Mouse (Mus musculus) thymus, adult 2 months (tissue): ENCODE measurements around the gene Rpl27. TPM values are rescaled to one million over a fixed set of nuclear protein-coding genes. Genes with fewer than 3 reads are reported as not detected.
"Not testable (repeated sequence)": the region's sequence is repeated elsewhere in the genome, so short reads cannot be mapped to it uniquely, and the experiment has no call there.

Experiments
- DNase-seq: peaks from one replicate; pipeline ENCODE4 v3.0.0; 2021
- H3K27ac ChIP-seq: fragments of 200-500 bp; 2 replicates; pipeline ENCODE4 v1.5.1; 2012; ENCODE audit warnings: low read length, control low read depth; ENCODE audit not compliant: control insufficient read depth, insufficient read depth
- H3K27me3 ChIP-seq: fragments of 200-500 bp; 2 replicates; pipeline ENCODE4 v1.6.1; 2012; ENCODE audit warnings: mild to moderate bottlenecking, low read length, moderate library complexity, mixed read lengths; ENCODE audit not compliant: control insufficient read depth, insufficient read depth
- H3K36me3 ChIP-seq: fragments of 200-500 bp; 2 replicates; pipeline ENCODE4 v1.6.1; 2012; ENCODE audit warnings: mild to moderate bottlenecking, low read length, moderate library complexity; ENCODE audit not compliant: control insufficient read depth, insufficient read depth
- H3K4me1 ChIP-seq: fragments of 200-500 bp; replicated peaks from 2 replicates; pipeline ENCODE4 v1.6.1; 2012; ENCODE audit warnings: low read length; ENCODE audit not compliant: control insufficient read depth, insufficient read depth
- H3K4me3 ChIP-seq: fragments of 200-500 bp; 2 replicates; pipeline ENCODE4 v1.5.1; 2012; ENCODE audit warnings: mild to moderate bottlenecking, low read length, control low read depth, moderate library complexity; ENCODE audit not compliant: control insufficient read depth, insufficient read depth
- CTCF ChIP-seq: fragments of 200-500 bp; IDR thresholded peaks from 2 replicates; pipeline ENCODE4 v1.5.1; 2012; ENCODE audit warnings: mild to moderate bottlenecking, control low read depth, low read length, moderate library complexity, borderline replicate concordance; ENCODE audit not compliant: control insufficient read depth, poor library complexity, insufficient read depth; ENCODE audit errors: extremely low read depth
- POLR2A ChIP-seq: fragments of 200-500 bp; IDR thresholded peaks from 2 replicates; pipeline ENCODE4 v1.6.1; 2012; ENCODE audit warnings: mild to moderate bottlenecking, low read length, control low read depth, moderate library complexity; ENCODE audit not compliant: control insufficient read depth, poor library complexity, insufficient read depth; ENCODE audit errors: extremely low read depth
- WGBS: fragments of 180-500 bp; shearing (Covaris S2); methylation state at CpG from one replicate; pipeline ENCODE4 v1.1.7; 2018; 5-methylcytosine and 5-hydroxymethylcytosine counted together
- polyA plus RNA-seq: library from polyadenylated mRNA; depleted of rRNA; stranded (reverse); fragments of >200 nt; gene quantifications from 2 replicates; pipeline ENCODE4 v1.2.3, GENCODE M21; 2012

Rpl27 gene
- polyA plus RNA-seq, 1 experiment, result 730 TPM

DNA sequence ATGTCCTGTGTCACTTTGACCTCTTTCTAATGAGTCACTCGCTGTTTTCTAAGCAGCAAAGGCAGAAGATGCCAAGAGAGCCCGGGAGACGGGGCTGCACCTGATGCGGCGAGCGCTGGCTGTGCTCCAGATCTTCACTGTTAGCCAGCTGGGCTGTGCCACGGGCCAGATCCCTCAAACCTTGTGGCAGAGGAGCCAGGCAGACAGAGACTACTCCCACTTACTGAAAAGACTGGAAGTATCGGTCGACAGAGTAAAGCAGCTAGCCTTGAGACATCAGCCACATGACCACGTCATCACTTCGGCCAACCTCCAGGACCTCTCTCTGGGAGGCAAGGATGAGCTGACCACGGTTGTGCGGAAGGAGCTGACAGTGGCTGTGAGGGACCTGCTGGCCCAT lies 8.7 kb upstream of the Rpl27 start:
- Histone ChIP-seq H3K4me3 (no peak overlapping the region), H3K27ac (no peak overlapping the region), H3K36me3 (peaks cover 20% of the 10 kb centered on the region), H3K27me3 (no peaks in the 10 kb centered on the region), H3K4me1 (peaks cover 2% of the 10 kb centered on the region; the same call in 1 of the 2 replicates)
- WGBS, result 95% methylated on average over 13 of the region's 13 CpGs
- TF ChIP-seq POLR2A, result no peak
- TF ChIP-seq CTCF, result no peak
- DNase-seq, result no peak

DNA sequence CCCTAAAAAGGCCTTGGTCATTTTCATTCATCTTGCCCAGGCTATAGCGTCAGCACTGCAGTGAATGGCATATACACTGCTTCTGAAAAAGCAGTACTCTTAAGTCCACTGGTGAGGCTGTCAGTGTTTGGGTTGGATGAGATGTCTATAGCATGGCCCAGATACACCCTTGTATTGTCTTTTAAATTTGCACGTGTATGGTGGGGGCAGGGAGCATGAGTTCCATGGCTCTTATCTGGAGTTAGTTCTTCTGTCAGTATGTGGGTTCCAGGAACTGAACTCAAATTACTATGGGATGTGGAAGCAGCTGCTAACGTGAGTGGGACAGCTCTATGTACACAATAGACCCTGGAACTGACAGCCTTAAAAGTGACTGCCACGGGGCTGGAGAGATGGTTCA lies 6.3 kb upstream of the Rpl27 start:
- no peak for DNase-seq
- Histone ChIP-seq H3K4me3 (no peak overlapping the region), H3K27me3 (no peaks in the 10 kb centered on the region), H3K4me1 (peaks cover 2% of the 10 kb centered on the region; the same call in 1 of the 2 replicates), H3K36me3 (peaks cover 15% of the 10 kb centered on the region), H3K27ac (no peak overlapping the region)
- TF ChIP-seq CTCF, result no peak
- no peak for TF ChIP-seq POLR2A
- 94% methylated on average over 4 of the region's 4 CpGs for WGBS

DNA sequence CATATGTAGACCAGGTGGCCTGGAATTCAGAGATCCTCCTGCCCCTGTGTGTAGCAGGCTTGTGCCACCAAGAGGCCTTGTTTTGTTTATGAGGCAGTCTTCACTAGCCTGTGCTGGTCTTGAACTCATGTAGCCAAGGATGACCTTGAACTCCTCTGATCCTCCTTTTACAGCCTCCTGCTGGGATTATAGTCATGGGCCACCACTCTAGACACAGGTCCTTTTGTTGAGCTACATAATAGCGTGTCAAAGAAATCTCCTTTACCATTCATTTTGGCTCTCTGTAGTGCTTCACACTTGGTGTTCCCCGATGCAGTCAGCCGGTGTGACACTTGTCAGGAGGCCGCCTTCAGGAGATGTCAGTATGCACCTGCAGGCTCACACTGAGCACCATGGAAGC lies 5.2 kb upstream of the Rpl27 start:
- WGBS, result 95% methylated on average over 4 of the region's 4 CpGs
- peaks cover 10% of the 10 kb centered on the region for H3K36me3 ChIP-seq
- H3K4me1 ChIP-seq, result peaks cover 2% of the 10 kb centered on the region; the same call in 1 of the 2 replicates
- no peaks in the 10 kb centered on the region for H3K27me3 ChIP-seq
- TF ChIP-seq POLR2A (no peak), CTCF (no peak)
- H3K27ac ChIP-seq, result no peak overlapping the region
- no peak overlapping the region for H3K4me3 ChIP-seq
- no peak for DNase-seq

DNA sequence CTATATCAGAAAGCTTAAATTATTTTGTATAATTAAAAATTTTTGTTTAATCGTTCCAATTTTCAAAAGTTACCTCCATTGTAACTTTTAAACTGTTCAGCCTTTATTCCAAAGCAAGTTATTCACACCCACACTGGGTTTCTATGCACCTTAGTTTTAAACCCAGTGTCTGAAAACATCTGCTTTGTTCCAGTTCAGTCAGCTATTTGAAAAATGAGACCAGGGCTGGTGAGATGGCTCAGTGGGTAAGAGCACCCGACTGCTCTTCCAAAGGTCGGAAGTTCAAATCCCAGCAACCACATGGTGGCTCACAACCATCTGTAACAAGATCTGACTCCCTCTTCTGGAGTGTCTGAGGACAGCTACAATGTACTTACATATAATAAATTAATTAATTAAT lies 4.1 kb upstream of the Rpl27 start:
- WGBS, result 66% methylated on average over 3 of the region's 3 CpGs
- not testable (repeated sequence) for H3K4me1 ChIP-seq, H3K27me3 ChIP-seq, H3K36me3 ChIP-seq, DNase-seq, H3K27ac ChIP-seq, H3K4me3 ChIP-seq

DNA sequence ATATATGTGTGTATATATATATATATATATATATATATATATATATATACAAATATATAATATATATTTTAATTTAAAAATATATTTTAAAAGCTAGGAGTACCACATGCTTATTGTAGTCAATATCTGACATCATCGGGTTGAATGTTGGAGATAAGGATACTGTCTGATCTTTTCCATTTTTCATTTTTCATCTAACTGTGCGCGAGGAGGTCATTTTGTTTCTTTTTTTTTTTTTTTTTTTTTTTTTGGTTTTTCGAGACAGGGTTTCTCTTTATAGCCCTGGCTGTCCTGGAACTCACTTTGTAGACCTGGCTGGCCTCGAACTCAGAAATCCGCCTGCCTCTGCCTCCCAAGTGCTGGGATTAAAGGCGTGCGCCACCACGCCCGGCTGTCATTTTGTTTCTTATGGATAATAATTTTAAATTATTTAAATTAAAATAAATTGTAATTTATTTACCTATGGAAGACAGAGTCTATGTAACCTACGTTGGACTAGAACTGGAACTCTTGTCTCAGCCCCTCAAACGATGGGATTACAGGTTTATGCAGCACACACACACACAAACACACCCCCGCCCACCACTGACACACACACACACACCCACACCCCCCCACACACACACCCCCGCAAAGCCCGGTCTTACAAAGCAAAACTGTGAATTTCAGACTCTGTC lies 510 bp upstream of the Rpl27 start:
- not testable (repeated sequence) for H3K27me3 ChIP-seq, H3K4me1 ChIP-seq, DNase-seq, H3K27ac ChIP-seq, H3K4me3 ChIP-seq
- 34% methylated on average over 15 of the region's 15 CpGs for WGBS
- peaks cover 19% of the 10 kb centered on the region for H3K36me3 ChIP-seq

DNA sequence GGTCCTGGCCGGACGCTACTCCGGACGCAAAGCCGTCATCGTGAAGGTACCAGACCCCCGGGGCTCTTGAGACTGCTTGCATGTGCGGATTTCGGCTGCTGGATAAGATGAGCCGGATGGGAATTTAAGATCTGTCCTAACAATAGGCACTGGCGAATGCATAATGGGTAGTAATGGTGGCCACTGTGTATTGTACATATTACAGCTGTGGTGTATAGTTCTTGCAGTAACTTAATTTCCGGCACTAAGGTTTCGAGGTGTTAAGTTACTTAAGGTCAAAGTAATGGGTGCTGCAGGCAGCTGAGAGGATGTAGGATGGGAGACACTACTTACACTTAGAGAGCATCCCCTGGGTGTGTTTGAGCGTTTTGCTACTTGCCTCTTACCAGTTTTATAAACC lies 662 bp downstream of the Rpl27 start:
- no peak for DNase-seq
- H3K4me3 ChIP-seq, result peak overlapping the region; percentile 66
- 1% methylated on average over 14 of the region's 14 CpGs for WGBS
- H3K4me1 ChIP-seq, result peaks cover 4% of the 10 kb centered on the region
- peak overlapping the region; percentile 40; the same call in 1 of the 2 replicates for H3K27ac ChIP-seq
- no peaks in the 10 kb centered on the region for H3K27me3 ChIP-seq
- H3K36me3 ChIP-seq, result peaks cover 19% of the 10 kb centered on the region
- TF ChIP-seq CTCF, result no peak
- TF ChIP-seq POLR2A, result no peak

DNA sequence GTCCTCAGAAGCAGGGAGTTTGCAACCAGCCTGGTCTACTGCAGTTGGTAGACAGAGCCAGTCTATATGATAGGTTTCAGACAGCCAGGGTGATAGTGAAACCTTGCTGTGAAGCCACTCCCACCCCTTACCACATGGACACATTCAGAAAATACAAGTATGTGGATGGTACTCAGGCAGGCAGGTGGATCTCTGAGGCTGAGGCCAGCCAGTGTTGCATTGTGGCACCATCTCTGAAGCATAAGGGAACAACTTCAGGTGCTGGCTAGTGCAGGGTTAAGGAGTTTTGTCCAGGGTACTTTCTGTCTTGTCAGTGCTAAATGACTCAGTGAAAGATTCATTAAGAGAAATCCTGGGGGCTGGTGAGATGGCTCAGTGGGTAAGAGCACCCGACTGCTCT lies 4.2 kb downstream of the Rpl27 start:
- Histone ChIP-seq H3K27ac (no peak overlapping the region), H3K4me3 (no peak overlapping the region), H3K4me1 (peaks cover 14% of the 10 kb centered on the region), H3K27me3 (no peaks in the 10 kb centered on the region), H3K36me3 (peaks cover 19% of the 10 kb centered on the region)
- TF ChIP-seq CTCF, result no peak
- TF ChIP-seq POLR2A, result no peak
- 93% methylated on average over 1 of the region's 1 CpGs for WGBS
- DNase-seq, result no peak

DNA sequence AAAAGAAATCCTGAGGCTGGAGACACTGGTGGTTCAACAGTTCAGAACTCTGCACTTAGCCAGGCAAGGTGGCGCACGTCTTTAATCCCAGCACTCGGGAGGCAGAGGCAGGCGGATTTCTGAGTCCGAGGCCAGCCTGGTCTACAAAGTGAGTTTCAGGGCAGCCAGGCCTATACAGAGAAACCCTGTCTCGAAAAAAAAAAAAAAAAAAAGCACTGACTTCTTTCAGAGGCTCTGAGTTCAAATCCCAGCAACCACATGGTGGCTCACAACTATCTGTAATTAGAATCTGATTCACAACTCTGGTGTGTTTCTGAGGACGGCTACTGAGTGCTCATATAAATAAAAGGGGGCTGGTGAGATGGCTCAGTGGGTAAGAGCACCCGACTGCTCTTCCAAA lies 4.8 kb downstream of the Rpl27 start:
- peaks cover 14% of the 10 kb centered on the region for H3K4me1 ChIP-seq
- H3K36me3 ChIP-seq, result peaks cover 19% of the 10 kb centered on the region
- not testable (repeated sequence) for DNase-seq, H3K27me3 ChIP-seq, H3K4me3 ChIP-seq, H3K27ac ChIP-seq
- 89% methylated on average over 8 of the region's 8 CpGs for WGBS
